Mouse (Mus musculus) right cerebral cortex, postnatal 10 days (tissue): ENCODE measurements around the gene Pla2g2f.

Source experiments
- DNase-seq, 2 experiments: peaks; one replicate each; pipeline ENCODE4 v3.0.0; 2021; ENCODE audit warnings: low spot score in 2 of 2

Pla2g2f gene

GRCm38 (mm10) chr4:138718586-138719263, 38.7 kb downstream of the Pla2g2f start:
- no peak for DNase-seq

GRCm38 (mm10) chr4:138716697-138717096, 40.7 kb downstream of the Pla2g2f start:
- no peak for DNase-seq

GRCm38 (mm10) chr4:138714186-138714585, 43.2 kb downstream of the Pla2g2f start:
- no peak for DNase-seq

- DNase-seq = no peak
Measured at GRCm38 (mm10) chr4:138712621-138713020, 44.8 kb downstream of the Pla2g2f start.

GRCm38 (mm10) chr4:138712096-138712495, 45.3 kb downstream of the Pla2g2f start:
- no peak for DNase-seq

GRCm38 (mm10) chr4:138711051-138711820, 46.2 kb downstream of the Pla2g2f start:
- DNase-seq = no peak

- peak; percentile 59 to 69 for DNase-seq
Measured at GRCm38 (mm10) chr4:138710633-138711032, 46.8 kb downstream of the Pla2g2f start.

- no peak for DNase-seq
Measured at GRCm38 (mm10) chr4:138709944-138710343, 47.5 kb downstream of the Pla2g2f start.

GRCm38 (mm10) chr4:138709246-138709645, 48.2 kb downstream of the Pla2g2f start:
- DNase-seq = no peak

GRCm38 (mm10) chr4:138708636-138709035, 48.8 kb downstream of the Pla2g2f start:
- peak in 1 of 2 experiments; percentile 71 for DNase-seq

GRCm38 (mm10) chr4:138706620-138707019, 50.8 kb downstream of the Pla2g2f start:
- DNase-seq = no peak

- no peak for DNase-seq
Measured at GRCm38 (mm10) chr4:138704169-138704568, 53.3 kb downstream of the Pla2g2f start.

GRCm38 (mm10) chr4:138703591-138703990, 53.8 kb downstream of the Pla2g2f start:
- DNase-seq = no peak

- DNase-seq = no peak
Measured at GRCm38 (mm10) chr4:138702528-138702927, 54.9 kb downstream of the Pla2g2f start.

GRCm38 (mm10) chr4:138702031-138702430, 55.4 kb downstream of the Pla2g2f start:
- DNase-seq = no peak

GRCm38 (mm10) chr4:138701111-138701510, 56.3 kb downstream of the Pla2g2f start:
- DNase-seq = no peak
